Mouse (Mus musculus) CH12.LX (cell line): ENCODE data around the gene Anks1. TPM values are rescaled to one million over a fixed set of nuclear protein-coding genes. Genes with fewer than 3 reads are reported as not detected.

Experiments used
- DNase-seq: peaks from one replicate; pipeline ENCODE4 v3.0.0-alpha.2; 2013; ENCODE audit errors: extremely low read depth
- H3K27ac ChIP-seq: 2 replicates; pipeline ENCODE4 v1.5.1; 2012; ENCODE audit warnings: low read depth, mild to moderate bottlenecking, control low read depth, moderate library complexity; ENCODE audit not compliant: insufficient read depth
- H3K27me3 ChIP-seq: replicated peaks from 2 replicates; pipeline ENCODE3; 2012; ENCODE audit warnings: inconsistent platforms
- H3K36me3 ChIP-seq, 2 experiments: replicated peaks in 1 of 2; 2 replicates each; pipeline versions ENCODE3 to v1.6.1; 2012; ENCODE audit warnings: inconsistent platforms in 1 of 2, low read length in 1 of 2, mild to moderate bottlenecking in 1 of 2, mixed read lengths in 1 of 2, moderate library complexity in 1 of 2; ENCODE audit not compliant: control insufficient read depth in 1 of 2, insufficient read depth in 1 of 2
- H3K4me1 ChIP-seq, 2 experiments: 2 replicates each; pipeline ENCODE4 v1.6.1; 2012; ENCODE audit warnings: inconsistent platforms in 1 of 2, moderate library complexity in 1 of 2; ENCODE audit not compliant: insufficient read depth in 2 of 2, control insufficient read depth in 1 of 2
- H3K4me2 ChIP-seq: 2 replicates; pipeline ENCODE4 v1.6.1; 2012; ENCODE audit warnings: low read depth, mild to moderate bottlenecking, control low read depth; ENCODE audit not compliant: poor library complexity, insufficient read depth, severe bottlenecking
- H3K4me3 ChIP-seq, 3 experiments: fragments of 150-350 bp in 1 of 3; sonication (generic) in 1 of 3; replicated peaks in 1 of 3; 2 replicates each; pipeline versions ENCODE3 to v1.5.1; 2011 to 2012; ENCODE audit warnings: low read depth in 2 of 3, low read length in 2 of 3, mild to moderate bottlenecking in 2 of 3, moderate library complexity in 2 of 3, control low read depth in 1 of 3, improper control_type of control experiment in 1 of 3, inconsistent platforms in 1 of 3, mixed read lengths in 1 of 3; ENCODE audit not compliant: poor library complexity in 1 of 3
- H3K79me2 ChIP-seq: replicated peaks from 2 replicates; pipeline ENCODE4 v1.6.1; 2012; ENCODE audit warnings: mild to moderate bottlenecking, moderate library complexity; ENCODE audit not compliant: control insufficient read depth, poor library complexity, insufficient read depth, severe bottlenecking; ENCODE audit errors: extremely low read depth
- H3K9ac ChIP-seq: 2 replicates; pipeline ENCODE4 v1.6.1; 2012; ENCODE audit warnings: low read depth, mild to moderate bottlenecking, control low read depth, moderate library complexity; ENCODE audit not compliant: insufficient read depth
- H3K9me3 ChIP-seq: replicated peaks from 2 replicates; pipeline ENCODE3; 2012; ENCODE audit warnings: low read length, inconsistent platforms, mixed read lengths
- BHLHE40 ChIP-seq: IDR thresholded peaks from 2 replicates; pipeline ENCODE4 v1.6.1; 2011; ENCODE audit warnings: mild to moderate bottlenecking, low read depth, low read length, improper control_type of control experiment
- E2F4 ChIP-seq: IDR thresholded peaks from 2 replicates; pipeline ENCODE4 v1.6.1; 2011; ENCODE audit warnings: low read depth, low read length, improper control_type of control experiment; ENCODE audit not compliant: insufficient replicate concordance
- ETS1 ChIP-seq: conservative IDR thresholded peaks from 2 replicates; pipeline ENCODE4 v1.6.1; 2012; ENCODE audit warnings: low read depth, mild to moderate bottlenecking, inconsistent platforms, low read length, improper control_type of control experiment, moderate library complexity
- GABPA ChIP-seq: IDR thresholded peaks from 2 replicates; pipeline ENCODE4 v1.6.1; 2012; ENCODE audit warnings: low read depth, low read length, improper control_type of control experiment, inconsistent platforms; ENCODE audit not compliant: insufficient replicate concordance
- IRF4 ChIP-seq: IDR thresholded peaks from 2 replicates; pipeline ENCODE4 v1.6.1; 2014; ENCODE audit warnings: low read depth, mild to moderate bottlenecking, inconsistent platforms, low read length, improper control_type of control experiment
- KAT2A ChIP-seq: IDR thresholded peaks from 2 replicates; pipeline ENCODE4 v1.6.1; 2012; ENCODE audit warnings: low read length, improper control_type of control experiment, inconsistent platforms; ENCODE audit not compliant: insufficient replicate concordance
- MAFK ChIP-seq: IDR thresholded peaks from 2 replicates; pipeline ENCODE4 v1.6.1; 2011; ENCODE audit warnings: low read length, improper control_type of control experiment; ENCODE audit not compliant: insufficient replicate concordance
- MYC ChIP-seq: IDR thresholded peaks from 2 replicates; pipeline ENCODE4 v1.6.1; 2011; ENCODE audit warnings: low read depth, mild to moderate bottlenecking, improper control_type of control experiment, low read length
- NELFE ChIP-seq: IDR thresholded peaks from 2 replicates; pipeline ENCODE4 v1.6.1; 2011; ENCODE audit warnings: low read depth, low read length, improper control_type of control experiment
- PAX5 ChIP-seq: IDR thresholded peaks from 2 replicates; pipeline ENCODE4 v1.6.1; 2012; ENCODE audit warnings: low read length, inconsistent platforms, mixed read lengths
- POLR2A ChIP-seq: IDR thresholded peaks from 2 replicates; pipeline ENCODE4 v1.6.1; 2011; ENCODE audit warnings: low read depth, mild to moderate bottlenecking, improper control_type of control experiment, low read length
- POLR2AphosphoS2 ChIP-seq: IDR thresholded peaks from 2 replicates; pipeline ENCODE4 v1.6.1; 2011; ENCODE audit warnings: low read depth, low read length, improper control_type of control experiment
- RAD21 ChIP-seq: IDR thresholded peaks from 2 replicates; pipeline ENCODE4 v1.6.1; 2011; ENCODE audit warnings: low read depth, mild to moderate bottlenecking, low read length, improper control_type of control experiment, moderate library complexity
- RCOR1 ChIP-seq: conservative IDR thresholded peaks from 2 replicates; pipeline ENCODE4 v1.6.1; 2012; ENCODE audit warnings: low read depth, mild to moderate bottlenecking, inconsistent platforms, low read length, improper control_type of control experiment
- SMC3 ChIP-seq: IDR thresholded peaks from 2 replicates; pipeline ENCODE4 v1.6.1; 2011; ENCODE audit warnings: low read depth, low read length, improper control_type of control experiment
- TBP ChIP-seq: conservative IDR thresholded peaks from 2 replicates; pipeline ENCODE4 v1.6.1; 2011; ENCODE audit warnings: low read depth, low read length, improper control_type of control experiment
- TCF12 ChIP-seq: IDR thresholded peaks from 2 replicates; pipeline ENCODE4 v1.6.1; 2014; ENCODE audit warnings: low read depth, mild to moderate bottlenecking, inconsistent platforms, low read length, improper control_type of control experiment
- USF2 ChIP-seq: conservative IDR thresholded peaks from 2 replicates; pipeline ENCODE4 v1.6.1; 2011; ENCODE audit warnings: low read depth, low read length, improper control_type of control experiment
- ZMIZ1 ChIP-seq: IDR thresholded peaks from 2 replicates; pipeline ENCODE4 v1.6.1; 2012; ENCODE audit warnings: low read depth, mild to moderate bottlenecking, inconsistent platforms, low read length, improper control_type of control experiment
- dilution Hi-C: fragments of 300-500 bp; cut with MboI; formaldehyde crosslinking; loops from 2 replicates; pipeline ENCODE4 v1.14.3; 2020; ENCODE audit warnings: low sequenced_read_pairs; ENCODE audit not compliant: extremely low pct_unique_long_range_greater_than_20kb, extremely low pct_ligation_motif_present
- in situ Hi-C: fragments of 300-500 bp; cut with MboI; formaldehyde crosslinking; loops from 3 replicates; pipeline ENCODE4 v1.14.3; 2019; ENCODE audit warnings: low sequenced_read_pairs, low pct_ligation_motif_present, low pct_unique_long_range_greater_than_20kb, mixed read lengths
- polyA plus RNA-seq: library from polyadenylated mRNA; unstranded; fragments of >175 nt; gene quantifications from 2 replicates; pipeline ENCODE4 v1.2.1, GENCODE M21; 2012; ENCODE audit warnings: low read depth; ENCODE audit not compliant: insufficient read length
- total RNA-seq, 2 experiments: library from RNA; depleted of rRNA; stranded (reverse); fragments of 300-350 nt in 1 of 2; fragments of >200 nt in 1 of 2; gene quantifications; 2 replicates each; pipeline ENCODE4 v1.2.3; 2012 to 2014

Gene Anks1
- total and polyA plus RNA-seq, 3 experiments, result 5.8 to 9.3 (median 9.0) TPM

DNA sequence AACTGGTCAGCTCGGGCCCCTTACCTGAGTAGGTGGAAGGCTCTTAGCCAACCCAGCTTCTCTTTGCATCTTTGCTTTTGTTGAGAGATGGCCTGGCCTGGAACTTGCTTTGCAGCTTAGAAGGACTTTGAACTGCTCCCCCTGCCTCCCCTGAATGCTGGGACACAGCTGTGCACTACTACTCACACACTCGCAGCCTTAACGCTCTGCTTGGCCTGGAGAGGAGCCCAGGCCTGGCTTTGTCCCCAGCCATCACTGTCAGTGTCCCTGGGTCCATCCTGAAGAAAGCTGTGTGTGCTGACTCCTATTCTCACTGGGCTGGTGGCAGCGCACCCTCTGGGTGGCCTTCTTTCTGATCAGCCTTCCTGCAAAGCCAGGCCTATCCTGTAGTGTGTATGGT, 11.6 kb downstream of the Anks1 start:
- H3K4me2 ChIP-seq, result no peak overlapping the region
- no peak overlapping the region for H3K27ac ChIP-seq
- no peaks in the 10 kb centered on the region for H3K27me3 ChIP-seq
- H3K79me2 ChIP-seq, result no peaks in the 10 kb centered on the region
- DNase-seq, result no peak
- H3K4me3 ChIP-seq, result no peak overlapping the region
- no peak for TF ChIP-seq MYC
- no peak for TF ChIP-seq TCF12
- no peak for TF ChIP-seq USF2
- TF ChIP-seq BHLHE40, result no peak
- TF ChIP-seq POLR2AphosphoS2, result no peak
- no peak for TF ChIP-seq ZMIZ1
- TF ChIP-seq ETS1, result no peak
- TF ChIP-seq KAT2A, result no peak
- TF ChIP-seq PAX5, result no peak
- no peak for TF ChIP-seq TBP
- no peak for TF ChIP-seq RAD21
- TF ChIP-seq RCOR1, result no peak
- no peak for TF ChIP-seq NELFE
- TF ChIP-seq IRF4, result no peak
- no peak for TF ChIP-seq MAFK
- no peak for TF ChIP-seq SMC3
- TF ChIP-seq E2F4, result no peak
- no peaks in the 10 kb centered on the region for H3K4me1 ChIP-seq
- dilution Hi-C loops (no loop called here), in situ Hi-C loops (no loop called here)
- H3K36me3 ChIP-seq, result peaks cover 0 to 15% of the 10 kb centered on the region in 2 experiments
- no peaks in the 10 kb centered on the region for H3K9me3 ChIP-seq
- H3K9ac ChIP-seq, result no peak overlapping the region

GRCm38 (mm10) chr17:27922174-27922712, 13.1 kb downstream of the Anks1 start:
- Histone ChIP-seq H3K9me3 (no peaks in the 10 kb centered on the region), H3K27me3 (no peaks in the 10 kb centered on the region), H3K4me1 (no peaks in the 10 kb centered on the region), H3K4me3 (no peak overlapping the region), H3K79me2 (no peaks in the 10 kb centered on the region), H3K9ac (no peak overlapping the region), H3K4me2 (no peak overlapping the region), H3K27ac (no peak overlapping the region), H3K36me3 (peaks cover 0 to 16% of the 10 kb centered on the region in 2 experiments)
- DNase-seq, result no peak
- dilution Hi-C loops, result no loop called here
- TF ChIP-seq POLR2A (no peak), GABPA (no peak)
- in situ Hi-C loops, result no loop called here
